Mouse (Mus musculus) lung, postnatal 0 days (tissue): ENCODE results near the gene Aldh18a1.

Experiments used
- CTCF ChIP-seq: IDR thresholded peaks from 2 replicates; pipeline ENCODE4 v1.5.1; 2016; ENCODE audit warnings: antibody characterized with exemption, mild to moderate bottlenecking
- EP300 ChIP-seq: IDR thresholded peaks from 2 replicates; pipeline ENCODE4 v1.6.1; 2016; ENCODE audit warnings: antibody characterized with exemption, mild to moderate bottlenecking, control low read depth

GRCm38 (mm10) chr19:40536526-40536925 lies 51.7 kb downstream of the Aldh18a1 start:
- TF ChIP-seq CTCF, result no peak
- 0 out of 2 replicates have a peak, but pooled peaks have one; percentile 48 for TF ChIP-seq EP300
